Mouse (Mus musculus): ENCODE results near the gene Mtch1. TPM values are rescaled to one million over a fixed set of nuclear protein-coding genes. Genes with fewer than 3 reads are reported as not detected.
"Not testable (repeated sequence)": the region's sequence is repeated elsewhere in the genome, so short reads cannot be mapped to it uniquely, and the experiment has no call there.

The Mtch1 gene
- polyA plus RNA-seq (2015; fragmentation: Nextera tagmentation; extraction: Ambion mirVana) = 276 and 287 TPM in 2 replicates

- H3K4me2 ChIP-seq = peak within 1 kb of the TSS; percentile 87
- no peaks in the 10 kb centered on the region for H3K27me3 ChIP-seq (replicated peaks)
- peaks cover 43% of the 10 kb centered on the region for H3K4me1 ChIP-seq
- peak; percentile 95 for ATAC-seq (ENCODE audit: extremely low read depth, insufficient number of reproducible peaks, low FRiP score, low TSS enrichment)
- peaks cover 23% of the 10 kb centered on the region for H3K36me3 ChIP-seq
- H3K27ac ChIP-seq (replicated peaks) = peak within 1 kb of the TSS; percentile 94
- WGBS = 1% methylated on average over 50 of the region's 53 CpGs
- no peaks in the 10 kb centered on the region for H3K9me3 ChIP-seq
- H3K9ac ChIP-seq = peak within 1 kb of the TSS; percentile 99
- H3K4me3 ChIP-seq = peak within 1 kb of the TSS; percentile 92
These were observed at the start of gene Mtch1 for GRCm38 (mm10) chr17:29347645-29348256. TSS of gene Mtch1 (minus strand) at chr17:29347934.

DNA sequence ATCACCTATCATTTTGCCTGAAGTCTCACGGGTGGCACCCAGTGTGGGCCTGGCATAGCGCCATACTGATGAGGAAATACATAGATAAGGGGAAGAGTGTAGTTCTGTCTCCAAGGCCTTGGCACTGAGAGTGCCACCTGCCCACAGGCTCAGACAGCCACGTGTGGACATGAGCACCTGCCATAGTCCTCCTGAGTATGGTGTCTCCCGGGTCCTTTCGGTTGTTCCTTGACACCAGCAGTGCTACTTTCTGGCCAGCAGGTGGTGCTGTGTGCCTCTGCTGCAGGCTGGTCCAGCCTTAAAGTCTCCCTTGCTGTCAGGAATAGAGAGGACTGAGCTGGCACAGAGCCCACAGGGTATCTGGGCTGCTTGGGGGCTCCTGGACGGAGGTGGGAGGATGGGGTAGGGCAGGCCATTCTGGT is 49.1 kb upstream of the Mtch1 start:
- H3K4me3 ChIP-seq = no peak overlapping the region
- H3K9ac ChIP-seq = peak overlapping the region; percentile 81; the same call in 1 of the 2 replicates
- 15% methylated on average over 6 of the region's 6 CpGs for WGBS

DNA sequence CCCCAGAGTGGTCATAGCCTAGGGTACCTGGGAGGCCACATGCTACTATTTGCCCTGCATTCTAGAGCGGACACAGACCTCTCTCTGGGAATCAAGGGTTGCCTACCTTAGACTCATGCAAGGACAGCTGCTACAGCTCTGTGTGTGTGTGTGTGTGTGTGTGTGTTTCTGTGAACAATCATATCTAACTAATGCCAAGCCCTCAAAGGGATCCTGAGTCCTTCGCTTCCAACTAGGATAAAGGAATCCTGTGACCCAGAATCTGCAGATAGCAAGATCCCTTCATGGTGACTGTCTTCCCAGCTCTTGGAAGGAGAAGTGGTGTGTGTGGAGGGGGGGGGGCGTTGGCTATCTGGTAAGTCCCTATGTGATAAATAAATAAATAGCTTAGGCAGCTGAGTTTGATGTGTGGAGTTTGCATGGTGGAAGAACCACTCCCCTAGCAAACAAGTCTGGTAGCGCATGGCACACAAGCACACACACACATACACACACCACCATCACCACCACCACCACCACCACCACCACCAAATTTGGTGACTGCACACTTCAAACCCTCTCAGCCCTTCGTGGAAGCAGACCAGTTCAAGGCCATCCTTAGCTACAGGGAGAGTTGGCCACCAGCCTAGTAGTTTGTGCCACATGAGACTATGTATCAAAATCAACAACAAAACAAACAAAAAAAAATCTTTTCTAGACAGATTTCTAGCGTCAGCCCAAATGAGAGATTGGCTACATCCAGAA is 48.5 kb upstream of the Mtch1 start:
- peaks cover 62% of the 10 kb centered on the region for H3K4me1 ChIP-seq
- H3K36me3 ChIP-seq = no peaks in the 10 kb centered on the region
- whole genome bisulfite sequencing = 59% methylated on average over 6 of the region's 6 CpGs
- H3K9me3 ChIP-seq = no peaks in the 10 kb centered on the region
- H3K4me2 ChIP-seq = peak overlapping the region; percentile 79; the same call in 1 of the 2 replicates
- no peaks in the 10 kb centered on the region for H3K27me3 ChIP-seq (replicated peaks)
- no peak overlapping the region for H3K27ac ChIP-seq (replicated peaks)
- no peak overlapping the region for H3K4me3 ChIP-seq
- H3K9ac ChIP-seq = no peak overlapping the region
- no peak for ATAC-seq (ENCODE audit: extremely low read depth, insufficient number of reproducible peaks, low FRiP score, low TSS enrichment)

More for the DNA sequence above, 49.1 kb upstream of the Mtch1 start:
- H3K4me1 ChIP-seq = peaks cover 60% of the 10 kb centered on the region
- peak; percentile 17; the same call in 1 of the 2 replicates for ATAC-seq (ENCODE audit: extremely low read depth, insufficient number of reproducible peaks, low FRiP score, low TSS enrichment)
- no peaks in the 10 kb centered on the region for H3K27me3 ChIP-seq (replicated peaks)
- peak overlapping the region; percentile 79 for H3K4me2 ChIP-seq
- H3K27ac ChIP-seq (replicated peaks) = peak overlapping the region; percentile 80; the same call in 1 of the 2 replicates
- H3K9me3 ChIP-seq = no peaks in the 10 kb centered on the region
- no peaks in the 10 kb centered on the region for H3K36me3 ChIP-seq

DNA sequence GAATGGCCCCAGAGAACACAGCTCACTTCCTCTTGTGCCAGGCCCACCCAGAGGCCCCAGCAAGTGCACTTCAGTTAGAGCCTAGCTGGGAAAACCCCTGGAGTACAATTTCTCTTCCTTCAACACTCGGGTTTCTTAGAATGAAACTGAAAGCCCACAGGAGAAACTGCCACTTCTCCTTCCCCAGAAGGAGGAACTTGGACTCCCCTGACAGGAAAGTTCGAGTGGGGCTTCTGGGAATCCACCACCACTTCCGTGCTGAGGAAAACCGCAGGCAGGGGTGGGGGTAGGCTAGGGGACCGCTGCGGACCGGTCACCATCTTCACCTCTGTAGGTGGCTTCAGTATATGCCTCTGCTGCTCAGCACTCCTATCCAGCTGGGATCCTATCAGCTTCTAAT is 47.6 kb upstream of the Mtch1 start:
- no peak overlapping the region for H3K4me3 ChIP-seq
- no peaks in the 10 kb centered on the region for H3K27me3 ChIP-seq (replicated peaks)
- no peaks in the 10 kb centered on the region for H3K9me3 ChIP-seq
- WGBS = 44% methylated on average over 7 of the region's 7 CpGs
- no peak for ATAC-seq (ENCODE audit: extremely low read depth, insufficient number of reproducible peaks, low FRiP score, low TSS enrichment)
- H3K36me3 ChIP-seq = no peaks in the 10 kb centered on the region
- no peak overlapping the region for H3K9ac ChIP-seq
- no peak overlapping the region for H3K4me2 ChIP-seq
- H3K27ac ChIP-seq (replicated peaks) = 0 out of 2 replicates have a peak overlapping the region, but pooled peaks have one; percentile 28
- peaks cover 66% of the 10 kb centered on the region for H3K4me1 ChIP-seq

DNA sequence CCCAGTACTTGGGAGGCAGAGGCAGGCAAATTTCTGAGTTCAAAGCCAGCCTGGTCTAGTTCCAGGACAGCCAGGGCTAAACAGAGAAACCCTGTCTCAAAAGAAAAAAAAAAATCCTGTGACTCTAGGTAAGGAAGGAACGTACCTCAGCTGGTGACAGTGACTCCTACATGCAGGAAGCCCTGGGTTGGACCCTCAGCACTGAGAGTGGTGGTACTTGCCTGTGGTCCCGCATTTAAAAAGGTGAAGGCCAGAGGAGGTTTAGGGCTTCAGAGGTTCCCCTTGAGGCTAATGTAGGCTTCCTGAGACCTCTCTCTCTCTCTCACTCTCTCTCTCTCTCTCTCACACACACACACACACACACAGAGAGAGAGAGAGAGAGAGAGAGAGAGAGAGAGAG is 47.0 kb upstream of the Mtch1 start:
- ATAC-seq (ENCODE audit: extremely low read depth, insufficient number of reproducible peaks, low FRiP score, low TSS enrichment); H3K36me3 ChIP-seq; H3K9me3 ChIP-seq; H3K4me3 ChIP-seq; H3K4me2 ChIP-seq; H3K27me3 ChIP-seq (replicated peaks); H3K9ac ChIP-seq: not testable (repeated sequence)
- WGBS = 71% methylated on average over 2 of the region's 2 CpGs
- Histone ChIP-seq H3K27ac (replicated peaks) (peak overlapping the region; percentile 30; the same call in 1 of the 2 replicates), H3K4me1 (peaks cover 63% of the 10 kb centered on the region)

DNA sequence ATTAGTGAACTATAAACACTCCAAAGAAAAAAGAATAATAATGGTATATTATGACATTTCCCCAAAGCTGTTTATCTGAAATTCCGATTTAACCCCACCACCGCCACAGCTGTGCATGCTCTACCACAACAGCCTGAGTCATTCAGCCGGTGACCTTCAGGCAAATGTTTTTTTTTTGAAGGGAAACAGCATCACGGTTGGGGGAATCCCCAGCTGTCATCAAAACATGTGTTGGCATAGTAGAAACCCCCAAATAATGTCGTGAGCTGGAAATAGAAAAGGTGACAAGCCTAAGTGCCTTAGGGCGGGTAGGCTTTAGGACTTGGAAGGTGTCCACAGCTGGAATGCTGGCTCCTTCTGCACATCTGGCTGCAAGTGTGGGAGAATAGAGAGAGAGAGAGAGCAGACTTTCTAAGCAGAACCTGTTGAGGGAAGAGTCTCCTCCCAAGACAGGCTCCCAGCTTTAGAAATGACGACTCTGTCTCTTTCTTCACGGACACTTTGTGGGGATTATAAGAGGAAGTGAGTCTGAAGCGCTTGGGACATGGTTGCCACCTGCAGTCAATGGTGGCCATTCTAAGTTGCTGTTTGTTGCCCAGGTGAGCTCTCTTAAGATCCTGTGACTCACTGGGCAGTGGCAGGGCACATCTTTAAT is 46.5 kb upstream of the Mtch1 start:
- H3K4me3 ChIP-seq = no peak overlapping the region
- H3K4me2 ChIP-seq = no peak overlapping the region
- WGBS = 46% methylated on average over 9 of the region's 9 CpGs
- peaks cover 58% of the 10 kb centered on the region for H3K4me1 ChIP-seq
- H3K36me3 ChIP-seq = no peaks in the 10 kb centered on the region
- H3K27ac ChIP-seq (replicated peaks) = peak overlapping the region; percentile 30; the same call in 1 of the 2 replicates
- H3K27me3 ChIP-seq (replicated peaks) = no peaks in the 10 kb centered on the region
- no peak overlapping the region for H3K9ac ChIP-seq
- no peaks in the 10 kb centered on the region for H3K9me3 ChIP-seq
- no peak for ATAC-seq (ENCODE audit: extremely low read depth, insufficient number of reproducible peaks, low FRiP score, low TSS enrichment)

GRCm38 (mm10) chr17:29393335-29394089 is 45.8 kb upstream of the Mtch1 start:
- no peak overlapping the region for H3K4me2 ChIP-seq
- 64% methylated on average over 14 of the region's 14 CpGs for WGBS
- no peak overlapping the region for H3K9ac ChIP-seq
- H3K9me3 ChIP-seq = no peaks in the 10 kb centered on the region
- H3K4me3 ChIP-seq = no peak overlapping the region
- no peak overlapping the region; the same call in 1 of the 2 replicates for H3K27ac ChIP-seq (replicated peaks)
- ATAC-seq (ENCODE audit: extremely low read depth, insufficient number of reproducible peaks, low FRiP score, low TSS enrichment) = no peak
- peaks cover 50% of the 10 kb centered on the region for H3K4me1 ChIP-seq
- no peaks in the 10 kb centered on the region for H3K27me3 ChIP-seq (replicated peaks)
- H3K36me3 ChIP-seq = no peaks in the 10 kb centered on the region

- no peak overlapping the region for H3K4me2 ChIP-seq
- no peak overlapping the region for H3K27ac ChIP-seq (replicated peaks)
- ATAC-seq (ENCODE audit: extremely low read depth, insufficient number of reproducible peaks, low FRiP score, low TSS enrichment) = no peak
- no peak overlapping the region for H3K4me3 ChIP-seq
- H3K36me3 ChIP-seq = no peaks in the 10 kb centered on the region
- no peak overlapping the region for H3K9ac ChIP-seq
- 36% methylated on average over 8 of the region's 8 CpGs for WGBS
- no peaks in the 10 kb centered on the region for H3K9me3 ChIP-seq
- H3K27me3 ChIP-seq (replicated peaks) = no peaks in the 10 kb centered on the region
- H3K4me1 ChIP-seq = peaks cover 32% of the 10 kb centered on the region
These were observed 43.5 kb upstream of the Mtch1 start for GRCm38 (mm10) chr17:29391280-29391679.

- Histone ChIP-seq H3K4me2 (no peak overlapping the region), H3K9ac (no peak overlapping the region), H3K27ac (replicated peaks) (no peak overlapping the region), H3K4me1 (peaks cover 22% of the 10 kb centered on the region), H3K4me3 (no peak overlapping the region), H3K9me3 (no peaks in the 10 kb centered on the region), H3K36me3 (no peaks in the 10 kb centered on the region), H3K27me3 (replicated peaks) (no peaks in the 10 kb centered on the region)
- no peak for ATAC-seq (ENCODE audit: extremely low read depth, insufficient number of reproducible peaks, low FRiP score, low TSS enrichment)
- WGBS = 80% methylated on average over 11 of the region's 11 CpGs
These were observed 41.2 kb upstream of the Mtch1 start for GRCm38 (mm10) chr17:29388978-29389377.

DNA sequence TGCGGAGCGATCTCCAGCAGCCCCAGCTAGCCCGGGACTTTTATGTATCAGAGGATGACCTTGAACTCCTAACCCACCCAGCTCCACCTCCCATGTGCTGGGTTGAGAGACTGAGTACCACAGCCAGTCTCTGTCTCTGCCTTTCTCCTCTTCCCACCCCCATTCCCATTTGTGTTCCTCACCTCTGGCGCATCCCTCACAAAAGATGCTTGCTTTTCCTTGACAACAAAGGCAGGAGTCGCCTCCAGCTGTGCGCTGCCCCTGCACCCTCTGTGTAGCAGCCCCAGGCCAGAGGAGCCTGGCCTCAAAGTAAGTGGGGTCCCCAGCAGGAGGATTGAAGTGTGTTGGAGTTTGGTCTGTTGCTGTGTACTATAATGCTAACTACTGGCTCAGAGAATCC is 38.0 kb upstream of the Mtch1 start:
- Histone ChIP-seq H3K4me3 (no peak overlapping the region), H3K9ac (no peak overlapping the region), H3K9me3 (no peaks in the 10 kb centered on the region), H3K27ac (replicated peaks) (no peak overlapping the region), H3K4me2 (no peak overlapping the region), H3K4me1 (peaks cover 11% of the 10 kb centered on the region), H3K27me3 (replicated peaks) (no peaks in the 10 kb centered on the region), H3K36me3 (no peaks in the 10 kb centered on the region)
- WGBS = 58% methylated on average over 6 of the region's 6 CpGs
- no peak for ATAC-seq (ENCODE audit: extremely low read depth, insufficient number of reproducible peaks, low FRiP score, low TSS enrichment)
